In genomic region chr1:89234895-89235294, GRCm38 (mm10) we compare ENCODE assay signal across 10 mouse cellular contexts.
DNase-seq lines count a peak whose midpoint lies in the region; ATAC-seq lines count a peak whose summit lies in the region.
"Had no signal": no experiment of that assay in that cellular context is flagged by ENCODE, and none has a peak within 500 bp of the region (broad histone marks: within the 10 kb centered on the region; RNA-seq: fewer than 3 reads in every experiment).

No protein-coding gene starts in this region.

- intact Hi-C loops in left cerebral cortex, postnatal 10 days (cut with DNase I) = loop anchor here (2.0 to 5.0 kb wide), 2 partner anchors 290 to 397 kb away; no protein-coding TSS in a partner anchor

- peak; percentile 46 for ATAC-seq in forebrain, embryonic 12.5 days (ENCODE audit: low FRiP score)
- no peak for ATAC-seq in forebrain, embryonic 11.5 days (replicated peaks; ENCODE audit: low FRiP score)
- peak; percentile 61 for ATAC-seq in midbrain, embryonic 15.5 days (replicated peaks)

- 85% methylated on average over 8 of the region's 8 CpGs for WGBS in forebrain, embryonic 12.5 days
- 78% methylated on average over 8 of the region's 8 CpGs for WGBS in forebrain, embryonic 11.5 days
- WGBS in midbrain, embryonic 15.5 days = 75% methylated on average over 8 of the region's 8 CpGs

- H3K27ac ChIP-seq in forebrain, embryonic 12.5 days = no peak overlapping the region
- no peak overlapping the region for H3K27ac ChIP-seq in forebrain, embryonic 11.5 days (ENCODE audit: low read depth, low read length)
- no peak overlapping the region for H3K27ac ChIP-seq in midbrain, embryonic 15.5 days
- H3K27ac ChIP-seq: embryonic facial prominence, embryonic 15.5 days had no signal

- H3K36me3 ChIP-seq in forebrain, embryonic 12.5 days (replicated peaks) = no peaks in the 10 kb centered on the region
- H3K36me3 ChIP-seq in forebrain, embryonic 11.5 days (ENCODE audit: control insufficient read depth, insufficient read depth, low read length) = no peaks in the 10 kb centered on the region
- H3K36me3 ChIP-seq in midbrain, embryonic 15.5 days (replicated peaks) = no peaks in the 10 kb centered on the region
- H3K36me3 ChIP-seq: embryonic facial prominence, embryonic 15.5 days had no signal

- H3K27me3 ChIP-seq in forebrain, embryonic 12.5 days = peaks cover 7% of the 10 kb centered on the region; the same call in 1 of the 2 replicates
- H3K27me3 ChIP-seq in forebrain, embryonic 11.5 days (ENCODE audit: control insufficient read depth, insufficient read depth, low read length) = no peaks in the 10 kb centered on the region
- H3K27me3 ChIP-seq in midbrain, embryonic 15.5 days (replicated peaks) = 0 out of 2 replicates have a peak, but pooled peaks cover 5% of the 10 kb centered on the region
- H3K27me3 ChIP-seq: embryonic facial prominence, embryonic 15.5 days had no signal

- no peak overlapping the region for H3K4me2 ChIP-seq in forebrain, embryonic 12.5 days
- H3K4me2 ChIP-seq in forebrain, embryonic 11.5 days (ENCODE audit: low read depth, low read length, severe bottlenecking) = no peak overlapping the region
- H3K4me2 ChIP-seq in midbrain, embryonic 15.5 days = no peak overlapping the region
- H3K4me2 ChIP-seq: embryonic facial prominence, embryonic 15.5 days had no signal

- no peaks in the 10 kb centered on the region for H3K9me3 ChIP-seq in forebrain, embryonic 12.5 days
- H3K9me3 ChIP-seq in forebrain, embryonic 11.5 days (ENCODE audit: control insufficient read depth, low read length) = no peaks in the 10 kb centered on the region
- no peaks in the 10 kb centered on the region for H3K9me3 ChIP-seq in midbrain, embryonic 15.5 days
- H3K9me3 ChIP-seq: embryonic facial prominence, embryonic 15.5 days had no signal

- no peak overlapping the region for H3K4me3 ChIP-seq in forebrain, embryonic 12.5 days (replicated peaks)
- no peak overlapping the region for H3K4me3 ChIP-seq in forebrain, embryonic 11.5 days (ENCODE audit: low read depth, low read length)
- no peak overlapping the region for H3K4me3 ChIP-seq in midbrain, embryonic 15.5 days
- H3K4me3 ChIP-seq: embryonic facial prominence, embryonic 15.5 days had no signal

- peaks cover 14% of the 10 kb centered on the region for H3K4me1 ChIP-seq in forebrain, embryonic 12.5 days
- no peaks in the 10 kb centered on the region; the same call in 1 of the 2 replicates for H3K4me1 ChIP-seq in forebrain, embryonic 11.5 days (replicated peaks; ENCODE audit: control insufficient read depth, insufficient read depth, low read length)
- H3K4me1 ChIP-seq in midbrain, embryonic 15.5 days = peaks cover 4% of the 10 kb centered on the region

- no peak overlapping the region for H3K9ac ChIP-seq in forebrain, embryonic 12.5 days
- no peak overlapping the region for H3K9ac ChIP-seq in forebrain, embryonic 11.5 days (ENCODE audit: low read length)
- H3K9ac ChIP-seq in midbrain, embryonic 15.5 days = no peak overlapping the region; the same call in 1 of the 2 replicates
- H3K9ac ChIP-seq: embryonic facial prominence, embryonic 15.5 days had no signal

- no peak for DNase-seq in forebrain, embryonic 11.5 days (ENCODE audit: low spot score)
- DNase-seq in layer of hippocampus, adult 11-12 months (ENCODE audit: low spot score) = peak; percentile 26
- no peak for DNase-seq in layer of hippocampus, adult 8-10 months (ENCODE audit: low spot score in 2 of 2)
- DNase-seq in kidney, postnatal 4 days = peak; percentile 14 to 50
- DNase-seq in left cerebral cortex, adult 9 months (ENCODE audit: low spot score in 2 of 2) = no peak
- DNase-seq in left cerebral cortex, postnatal 10 days (ENCODE audit: extremely low spot score in 1 of 2, low spot score in 2 of 2) = no peak
- DNase-seq: thymus, postnatal 14 days had no signal

Comparison
In these comparisons a context has a peak if more than half of its experiments do, and no peak if none do; other contexts are left out.
1. DNase-seq: peak in layer of hippocampus, adult 11-12 months (single experiment) and kidney, postnatal 4 days (2 of 2); none in forebrain, embryonic 11.5 days (single experiment), layer of hippocampus, adult 8-10 months (0 of 2), left cerebral cortex, adult 9 months (0 of 2) and left cerebral cortex, postnatal 10 days (0 of 2).